Mouse (Mus musculus): ENCODE data around the gene Tnfaip8l3.
"Not testable (repeated sequence)": the region's sequence is repeated elsewhere in the genome, so short reads cannot be mapped to it uniquely, and the experiment has no call there.

The Tnfaip8l3 gene

GRCm38 (mm10) chr9:54068032-54068649 is at the start of gene Tnfaip8l3:
Tnfaip8l3 (minus strand) TSS chr9:54068388.
- no peak for DNase-seq (ENCODE audit: low read depth)

DNA sequence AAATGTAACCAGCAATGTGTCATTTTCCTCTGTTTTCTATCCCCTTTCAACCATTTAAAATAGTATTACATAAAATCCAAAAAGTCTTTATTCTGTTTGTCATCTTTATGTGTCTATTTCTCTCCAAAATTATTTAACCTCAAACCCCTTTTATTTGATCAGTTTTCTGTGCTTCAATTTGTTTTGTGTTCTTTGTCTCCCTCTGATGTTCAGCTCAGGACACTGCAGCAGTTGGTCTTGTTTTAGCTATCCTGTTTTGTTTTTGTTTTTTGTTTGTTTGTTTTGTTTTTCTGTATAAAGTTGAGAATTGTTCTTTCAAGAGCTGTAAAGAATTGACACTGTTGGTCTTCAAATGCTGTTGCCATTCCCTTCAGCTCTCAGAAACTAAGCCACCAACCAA is 44.5 kb upstream of the Tnfaip8l3 start:
- DNase-seq (ENCODE audit: low read depth): no peak

DNA sequence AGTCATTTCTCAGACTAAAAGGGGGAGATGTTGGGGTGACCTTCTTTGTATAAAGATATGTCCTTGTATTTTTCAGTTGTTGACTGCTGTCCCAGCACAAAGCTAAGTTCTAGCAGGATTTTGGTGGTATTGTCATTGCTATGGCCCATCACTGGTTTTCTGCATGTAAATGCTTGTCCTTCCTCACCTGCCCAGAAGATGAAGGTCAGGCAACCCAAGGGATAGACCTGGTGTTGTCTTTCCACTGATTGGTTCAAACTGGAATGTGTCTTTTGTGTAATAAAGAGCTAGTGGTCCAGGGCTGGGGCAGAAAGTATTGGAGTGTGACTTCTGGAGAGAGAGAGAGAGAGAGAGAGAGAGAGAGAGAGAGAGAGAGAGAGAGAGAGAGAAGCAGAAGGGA is 30.4 kb upstream of the Tnfaip8l3 start:
- no peak for DNase-seq (ENCODE audit: low read depth)

DNA sequence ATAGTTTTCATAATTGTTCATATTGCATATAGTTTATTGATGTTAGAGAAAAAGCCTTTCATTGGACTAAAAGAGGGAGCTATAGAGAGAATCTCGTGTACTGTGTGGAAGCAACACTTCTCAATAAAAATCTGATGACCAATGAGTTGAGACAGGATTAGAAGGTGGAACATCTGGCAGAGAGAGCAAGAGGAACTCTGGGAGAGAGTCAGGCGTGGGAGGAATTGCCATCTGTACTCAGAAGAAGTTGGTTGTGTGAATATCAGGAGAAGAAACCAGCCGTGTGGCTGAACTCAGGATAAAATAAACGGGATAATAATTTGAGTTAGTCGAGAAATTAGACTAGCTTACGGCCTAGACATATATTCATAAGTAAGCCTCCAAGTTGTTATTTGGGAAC is 28.9 kb upstream of the Tnfaip8l3 start:
- DNase-seq (ENCODE audit: low read depth): no peak

DNA sequence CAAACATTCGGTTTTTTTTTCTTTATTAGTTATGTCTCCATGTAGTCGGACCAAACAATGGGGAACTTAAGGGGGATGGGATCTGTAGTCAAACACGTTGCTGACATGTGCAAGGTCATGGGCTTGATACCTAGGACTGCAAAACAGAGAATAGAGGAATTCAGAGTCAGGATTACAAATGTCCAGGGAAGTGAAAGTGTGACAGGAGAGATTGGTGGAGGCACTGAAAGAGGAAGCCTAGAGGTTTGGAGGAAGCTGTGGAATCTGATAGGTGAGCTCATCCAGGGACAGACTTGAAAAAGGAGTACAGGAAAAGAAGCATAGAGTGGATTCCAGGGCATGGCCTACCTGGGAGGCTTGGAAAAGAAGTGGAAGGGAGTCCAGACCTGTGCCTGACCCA is 16.1 kb upstream of the Tnfaip8l3 start:
- no peak for DNase-seq (ENCODE audit: low read depth)

GRCm38 (mm10) chr9:54077740-54078139 is 9.6 kb upstream of the Tnfaip8l3 start:
- no peak for DNase-seq (ENCODE audit: low read depth)

DNA sequence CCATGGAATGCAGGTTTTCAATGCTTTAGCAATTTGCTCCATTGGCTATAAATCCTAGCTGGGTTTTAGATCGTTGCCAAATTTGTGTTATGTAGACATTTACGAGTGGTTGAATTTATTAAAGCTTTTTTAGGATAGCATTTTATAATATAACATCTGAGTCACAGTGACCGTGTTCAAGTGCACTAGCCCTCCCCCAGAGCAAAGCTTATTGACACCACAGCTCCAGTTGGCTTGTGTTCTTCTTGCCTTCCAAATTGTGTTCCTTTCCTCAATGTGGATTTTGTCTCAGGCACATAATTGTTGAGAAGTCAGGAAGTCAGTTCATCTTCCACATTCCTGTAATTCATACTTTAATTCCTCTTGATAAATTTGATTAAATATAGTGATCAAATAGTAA is 6.7 kb upstream of the Tnfaip8l3 start:
- DNase-seq (ENCODE audit: low read depth): no peak

DNA sequence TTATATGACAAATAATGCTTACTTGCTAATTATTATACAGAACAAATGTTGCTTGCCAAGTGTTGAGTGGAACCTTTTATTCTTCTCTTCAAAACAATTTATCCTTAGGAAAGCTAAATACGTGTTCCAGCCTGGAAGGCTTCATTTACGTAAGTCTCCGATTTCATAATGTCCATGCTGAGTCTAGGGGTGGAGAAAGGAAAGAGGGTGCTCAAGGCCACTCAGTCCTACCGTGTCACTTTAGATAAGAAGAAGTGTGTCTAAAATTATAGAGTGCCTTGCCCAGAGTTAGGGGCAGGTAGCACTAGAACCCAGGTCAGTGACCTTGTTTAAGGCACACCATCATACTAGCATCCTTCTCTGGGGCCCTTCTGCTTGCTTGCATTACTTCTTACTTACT is 5.5 kb upstream of the Tnfaip8l3 start:
- no peak for DNase-seq (ENCODE audit: low read depth)

GRCm38 (mm10) chr9:54071474-54072095 is 3.4 kb upstream of the Tnfaip8l3 start:
- DNase-seq (ENCODE audit: low read depth): no peak

DNA sequence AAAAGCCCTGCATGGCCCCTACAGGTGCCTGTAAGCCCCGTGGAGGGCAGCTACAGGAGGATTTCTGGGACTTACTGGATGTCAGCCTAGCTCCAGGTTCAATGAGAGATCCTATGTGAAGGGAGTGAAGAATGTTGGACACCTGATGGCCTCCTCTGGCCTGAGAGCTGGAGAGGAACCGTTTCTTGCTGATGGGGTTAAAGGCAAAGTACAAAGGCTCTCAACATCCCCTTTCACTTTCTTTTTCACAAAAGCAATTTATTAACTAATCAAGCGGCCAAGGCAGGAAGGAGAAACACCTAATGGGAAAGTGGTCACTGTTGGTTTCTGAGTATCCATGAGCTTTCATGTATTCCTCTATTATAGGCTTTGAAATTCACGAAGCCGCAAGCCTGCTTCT is 1.0 kb upstream of the Tnfaip8l3 start:
- DNase-seq (ENCODE audit: low read depth): no peak

DNA sequence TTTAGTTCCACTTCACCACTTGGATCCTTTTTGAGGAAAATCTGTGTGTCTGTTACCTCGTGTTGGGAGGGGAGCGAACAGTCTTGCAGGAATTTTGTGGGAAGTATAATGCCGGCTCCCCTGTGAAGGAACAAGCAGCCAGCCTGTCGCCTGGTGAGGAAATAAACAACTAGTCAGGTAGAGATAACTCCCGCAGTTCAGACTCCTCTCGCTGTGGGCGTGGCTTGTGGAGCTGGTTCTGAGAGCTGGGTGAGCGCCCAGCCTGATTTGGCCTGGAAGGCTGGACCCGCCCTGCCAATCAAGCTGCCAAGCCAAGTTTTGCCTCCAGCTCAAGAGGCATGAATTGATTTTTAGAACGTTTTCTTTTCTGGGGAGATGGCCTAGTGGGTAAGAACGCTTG is 589 bp upstream of the Tnfaip8l3 start:
- no peak for DNase-seq (ENCODE audit: low read depth)

DNA sequence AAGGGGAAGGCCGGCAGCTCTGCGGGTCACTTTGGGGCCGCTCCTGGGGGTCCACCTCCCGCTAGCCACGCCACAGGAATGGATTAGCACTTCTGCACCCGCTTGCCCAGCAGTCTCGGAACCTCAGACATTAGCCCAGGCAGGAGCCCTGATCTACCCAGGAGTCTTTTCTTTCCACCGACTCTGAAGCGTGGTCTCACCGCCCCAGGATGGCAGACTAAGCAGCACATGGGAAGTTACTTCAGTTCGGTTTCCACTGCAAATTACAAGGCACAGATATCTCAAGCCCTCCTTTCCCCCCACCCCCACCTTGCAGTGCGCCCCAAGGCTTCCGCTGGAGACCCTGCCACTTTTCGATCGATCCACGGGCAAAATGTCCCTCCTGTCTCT is 551 bp downstream of the Tnfaip8l3 start:
- DNase-seq (ENCODE audit: low read depth): no peak

- DNase-seq (ENCODE audit: low read depth): no peak
These were observed 3.4 kb downstream of the Tnfaip8l3 start for GRCm38 (mm10) chr9:54064836-54065235.

GRCm38 (mm10) chr9:54063655-54064054 is 4.5 kb downstream of the Tnfaip8l3 start:
- no peak for DNase-seq (ENCODE audit: low read depth)

DNA sequence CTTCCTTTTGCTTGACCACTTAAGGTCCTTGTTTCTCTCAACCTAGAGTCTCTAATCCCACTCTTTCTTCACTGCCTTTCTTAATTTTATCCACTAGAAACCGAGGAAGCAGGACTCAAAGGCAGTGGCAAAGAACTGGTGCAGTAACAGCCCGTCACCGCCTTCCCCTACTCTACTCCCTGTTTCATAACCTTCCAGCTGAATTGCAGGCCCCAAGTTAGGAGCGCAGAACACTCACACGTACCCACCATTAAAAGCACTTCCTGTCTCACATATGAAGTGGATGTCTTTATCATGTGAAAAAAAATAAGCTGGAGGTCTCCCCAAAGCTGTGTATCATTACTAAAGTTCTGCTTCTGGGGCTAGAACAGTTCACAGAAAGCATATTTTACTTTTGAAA is 6.5 kb downstream of the Tnfaip8l3 start:
- no peak for DNase-seq (ENCODE audit: low read depth)

- no peak for DNase-seq (ENCODE audit: low read depth)
These were observed 16.7 kb downstream of the Tnfaip8l3 start for GRCm38 (mm10) chr9:54051298-54052068.

DNA sequence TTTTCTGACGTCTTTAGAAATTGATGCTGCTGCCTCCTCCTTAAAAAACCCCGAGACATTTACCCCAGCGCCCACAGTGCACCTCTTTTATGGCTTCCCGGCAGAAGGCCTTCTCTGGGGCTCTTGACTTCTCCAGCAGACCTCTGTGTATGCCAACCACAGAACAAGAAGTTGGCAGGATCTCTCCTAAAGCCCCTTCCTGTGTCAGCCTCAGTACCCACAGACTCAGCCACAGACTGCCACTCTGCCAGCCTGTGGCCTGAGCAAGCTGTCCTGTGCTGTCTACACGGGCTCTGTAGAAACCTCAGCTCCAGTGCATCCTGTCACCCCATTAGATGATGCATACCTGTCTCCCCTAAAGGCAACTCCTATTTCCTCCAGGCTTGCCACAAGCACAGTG is 19.2 kb downstream of the Tnfaip8l3 start:
- DNase-seq (ENCODE audit: low read depth): no peak

GRCm38 (mm10) chr9:54043067-54043466 is 25.1 kb downstream of the Tnfaip8l3 start:
- DNase-seq (ENCODE audit: low read depth): no peak

- DNase-seq (ENCODE audit: low read depth): no peak
These were observed 30.5 kb downstream of the Tnfaip8l3 start for GRCm38 (mm10) chr9:54037717-54038116.

- no peak for DNase-seq (ENCODE audit: low read depth)
These were observed 33.5 kb downstream of the Tnfaip8l3 start for GRCm38 (mm10) chr9:54034691-54035090.

DNA sequence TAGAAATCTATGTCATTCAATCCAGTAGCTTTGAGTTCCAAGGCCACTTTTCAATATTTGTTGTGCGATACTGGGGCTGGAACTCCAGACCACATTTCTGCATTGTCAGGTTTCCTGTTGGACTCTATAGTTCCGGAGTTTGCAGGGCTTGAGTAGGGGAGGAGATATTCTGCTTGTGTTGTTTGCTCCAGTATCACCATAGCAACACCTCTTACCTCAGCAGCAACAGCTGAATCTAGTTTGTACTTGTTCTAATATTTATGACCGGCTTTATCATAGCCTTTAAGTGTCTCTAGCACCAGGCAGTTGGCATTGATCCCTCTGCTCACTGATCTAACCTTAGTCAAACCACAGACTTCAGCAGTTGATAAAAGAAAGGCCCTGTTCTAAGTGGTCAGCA is 45.4 kb downstream of the Tnfaip8l3 start:
- DNase-seq (ENCODE audit: low read depth): no peak

GRCm38 (mm10) chr9:53994528-53994927 is 73.7 kb downstream of the Tnfaip8l3 start:
- DNase-seq (ENCODE audit: low read depth): no peak

DNA sequence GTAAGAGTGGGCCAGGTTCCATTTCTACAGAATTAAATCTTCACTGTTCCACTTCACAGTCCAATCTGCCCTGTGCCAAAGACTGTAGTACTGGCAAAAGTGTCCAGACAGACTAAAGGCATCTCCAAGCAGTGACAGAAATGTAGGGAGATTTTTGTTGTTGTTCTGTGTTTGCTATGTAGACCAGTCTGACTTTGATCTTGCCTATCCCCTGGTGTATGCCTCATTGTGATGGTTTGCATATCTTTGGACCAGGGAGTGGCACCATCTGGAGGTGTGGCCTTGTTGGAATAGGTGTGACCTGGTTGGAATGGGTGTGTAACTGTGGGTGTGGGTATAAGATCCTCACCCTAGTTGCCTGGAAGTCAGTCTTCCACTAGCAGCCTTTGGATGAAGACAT is 75.6 kb downstream of the Tnfaip8l3 start:
- DNase-seq (ENCODE audit: low read depth): not testable (repeated sequence)
